Mouse (Mus musculus) kidney, postnatal 0 days (tissue): ENCODE measurements around the gene Prkca. TPM values are rescaled to one million over a fixed set of nuclear protein-coding genes. Genes with fewer than 3 reads are reported as not detected.

Source experiments
- ATAC-seq: fragments of 200-750 bp; cut with Nextera tagmentation; replicated peaks from 2 replicates; pipeline ENCODE4 v1.8.0; 2017; ENCODE audit warnings: low read depth, moderate number of reproducible peaks, moderate TSS enrichment, moderate library complexity; ENCODE audit not compliant: low FRiP score
- DNase-seq: peaks from one replicate; pipeline ENCODE4 v3.0.0-alpha.2; 2016; ENCODE audit warnings: low spot score
- H3K27ac ChIP-seq: fragments of 300-500 bp; sonication (generic); 2 replicates; pipeline ENCODE4 v1.5.1; 2014; ENCODE audit warnings: mild to moderate bottlenecking
- H3K27me3 ChIP-seq: fragments of 300-500 bp; sonication (generic); 2 replicates; pipeline ENCODE4 v1.6.1; 2014; ENCODE audit warnings: low read length, mixed read lengths; ENCODE audit not compliant: insufficient read depth
- H3K36me3 ChIP-seq: fragments of 300-500 bp; sonication (generic); 2 replicates; pipeline ENCODE4 v1.6.1; 2014; ENCODE audit warnings: low read length, mixed read lengths; ENCODE audit not compliant: insufficient read depth
- H3K4me1 ChIP-seq: fragments of 300-500 bp; sonication (generic); replicated peaks from 2 replicates; pipeline ENCODE4 v1.6.1; 2014; ENCODE audit warnings: antibody characterized with exemption, low read length, mixed read lengths; ENCODE audit not compliant: insufficient read depth
- H3K4me2 ChIP-seq: fragments of 300-500 bp; sonication (generic); 2 replicates; pipeline ENCODE4 v1.6.1; 2014; ENCODE audit warnings: mild to moderate bottlenecking, low read length, moderate library complexity, mixed read lengths
- H3K4me3 ChIP-seq: fragments of 300-500 bp; sonication (generic); replicated peaks from 2 replicates; pipeline ENCODE4 v1.5.1; 2014; ENCODE audit warnings: low read depth, low read length
- H3K9ac ChIP-seq: fragments of 300-500 bp; sonication (generic); 2 replicates; pipeline ENCODE4 v1.6.1; 2014; ENCODE audit warnings: low read depth, low read length
- H3K9me3 ChIP-seq: fragments of 300-500 bp; sonication (generic); replicated peaks from 2 replicates; pipeline ENCODE4 v1.6.1; 2016; ENCODE audit warnings: low read length, inconsistent platforms, mixed read lengths
- CTCF ChIP-seq: IDR thresholded peaks from 2 replicates; pipeline ENCODE4 v1.5.1; 2016; ENCODE audit warnings: antibody characterized with exemption, low read depth, mild to moderate bottlenecking, moderate library complexity
- whole genome bisulfite sequencing: fragments of 180-500 bp; shearing (Covaris S2); extraction: QIAGEN DNeasy Blood & Tissue Kit; methylation state at CpG from one replicate; pipeline ENCODE4 v1.1.7; 2014; 5-methylcytosine and 5-hydroxymethylcytosine counted together
- polyA plus RNA-seq: library from polyadenylated mRNA; unstranded; fragments of >200 nt; fragmentation: Nextera tagmentation; extraction: Ambion mirVana; gene quantifications from 2 replicates; pipeline ENCODE4 v1.2.1, GENCODE M21; 2015

The Prkca gene
- polyA plus RNA-seq, 1 experiment from 2014 or later: 9.3 TPM

DNA sequence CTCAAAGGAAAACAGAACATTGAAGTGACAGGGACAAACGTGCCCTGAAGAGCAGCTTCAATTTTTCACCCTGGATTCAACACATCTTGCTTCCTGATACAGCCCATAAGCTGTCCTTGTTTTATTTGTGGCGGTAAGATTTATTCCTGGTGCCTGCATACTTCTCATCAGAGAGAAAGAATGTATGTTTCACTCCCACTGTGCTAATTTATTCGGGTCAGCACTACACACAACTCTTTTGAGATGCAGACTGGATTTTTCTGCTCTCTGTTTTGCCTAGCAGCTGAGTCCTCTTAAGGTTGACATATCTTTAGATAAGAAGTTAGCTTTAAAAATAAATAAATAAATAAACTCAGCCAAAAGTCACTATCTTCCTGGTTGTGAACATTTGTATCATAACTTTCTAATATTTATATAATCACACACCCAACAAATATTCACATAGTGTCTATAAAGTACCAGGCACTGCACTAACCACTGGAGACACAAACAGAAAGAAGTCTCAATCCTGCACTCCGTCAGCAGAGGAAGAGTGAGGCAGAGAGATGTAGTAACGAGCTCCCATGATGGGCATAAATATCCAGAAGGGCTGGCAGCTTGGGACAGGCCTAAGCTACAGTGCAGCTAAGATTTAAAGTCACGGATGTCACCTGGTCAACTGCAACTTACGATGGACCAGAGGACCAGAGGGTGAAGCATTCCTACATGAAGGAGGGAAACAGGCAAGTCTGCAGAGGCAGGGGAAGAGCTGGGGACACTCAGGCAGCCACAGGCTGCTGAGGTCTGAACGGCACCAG, 9.9 kb downstream of the Prkca start:
- H3K4me2 ChIP-seq: peak overlapping the region; percentile 21; the same call in 1 of the 2 replicates

GRCm38 (mm10) chr11:108333006-108333405, 10.7 kb downstream of the Prkca start:
- H3K4me2 ChIP-seq: no peak overlapping the region
- no peak overlapping the region for H3K4me3 ChIP-seq
- H3K27ac ChIP-seq: no peak overlapping the region
- no peaks in the 10 kb centered on the region for H3K27me3 ChIP-seq
- H3K4me1 ChIP-seq: 0 out of 2 replicates have a peak, but pooled peaks cover 9% of the 10 kb centered on the region
- no peaks in the 10 kb centered on the region for H3K9me3 ChIP-seq
- ATAC-seq (no peak), DNase-seq (no peak)
- H3K9ac ChIP-seq: no peak overlapping the region
- TF ChIP-seq CTCF: no peak
- H3K36me3 ChIP-seq: no peaks in the 10 kb centered on the region
- 31% methylated on average over 5 of the region's 5 CpGs for WGBS

More for the DNA sequence above, 9.9 kb downstream of the Prkca start:
- Histone ChIP-seq H3K9ac (no peak overlapping the region), H3K36me3 (no peaks in the 10 kb centered on the region), H3K4me1 (0 out of 2 replicates have a peak, but pooled peaks cover 9% of the 10 kb centered on the region), H3K27me3 (no peaks in the 10 kb centered on the region), H3K4me3 (no peak overlapping the region), H3K27ac (peak overlapping the region; percentile 47; the same call in 1 of the 2 replicates), H3K9me3 (no peaks in the 10 kb centered on the region)
- TF ChIP-seq CTCF: no peak
- ATAC-seq (no peak), DNase-seq (peak; percentile 87)
- WGBS: 28% methylated on average over 8 of the region's 8 CpGs

DNA sequence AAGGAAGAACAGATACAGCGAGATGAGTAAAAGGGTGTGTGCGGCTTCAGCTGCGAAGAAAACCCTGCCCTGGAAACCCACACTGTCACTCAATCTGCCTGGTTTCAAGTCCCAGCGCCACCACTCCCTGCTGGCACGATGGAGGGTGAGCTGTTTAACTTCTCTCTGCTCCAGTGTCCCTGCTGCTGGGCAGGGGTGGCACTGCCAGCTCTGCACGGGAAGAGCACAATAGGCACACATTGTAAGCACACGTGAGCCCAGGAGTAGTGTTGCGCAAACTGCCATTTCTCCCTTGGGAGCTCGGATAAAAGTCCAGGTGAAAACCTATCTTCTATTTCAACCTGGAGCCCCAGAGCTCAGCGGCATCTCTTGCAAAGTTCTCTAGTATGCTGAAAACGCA, 12.9 kb downstream of the Prkca start:
- H3K4me3 ChIP-seq: no peak overlapping the region
- ATAC-seq (no peak), DNase-seq (no peak)
- H3K36me3 ChIP-seq: no peaks in the 10 kb centered on the region
- H3K9me3 ChIP-seq: no peaks in the 10 kb centered on the region
- no peaks in the 10 kb centered on the region for H3K27me3 ChIP-seq
- no peak overlapping the region for H3K4me2 ChIP-seq
- WGBS: 81% methylated on average over 11 of the region's 11 CpGs
- no peak for TF ChIP-seq CTCF
- H3K4me1 ChIP-seq: 0 out of 2 replicates have a peak, but pooled peaks cover 5% of the 10 kb centered on the region
- no peak overlapping the region for H3K27ac ChIP-seq
- H3K9ac ChIP-seq: no peak overlapping the region

DNA sequence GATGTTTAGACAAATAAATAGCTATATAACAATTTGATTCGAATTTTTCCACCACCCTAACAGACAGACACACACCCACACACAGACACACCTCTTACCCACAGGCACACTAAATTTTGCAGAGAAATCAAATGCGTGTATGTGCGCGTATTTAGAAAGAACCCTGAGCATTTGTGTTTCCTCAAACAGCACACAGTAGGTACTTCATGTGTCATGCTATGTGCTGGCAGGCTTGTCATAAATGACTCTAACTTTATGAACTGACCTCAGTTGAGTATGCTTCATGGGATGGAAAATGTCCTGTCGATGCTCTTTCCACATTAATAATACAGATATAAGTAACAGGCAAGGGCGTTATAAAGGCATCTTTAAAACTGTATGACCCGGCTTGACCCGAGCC, 17.8 kb downstream of the Prkca start:
- no peak for TF ChIP-seq CTCF
- 70% methylated on average over 8 of the region's 8 CpGs for WGBS
- Histone ChIP-seq H3K4me1 (no peaks in the 10 kb centered on the region), H3K27me3 (no peaks in the 10 kb centered on the region), H3K27ac (no peak overlapping the region), H3K9ac (no peak overlapping the region), H3K4me2 (no peak overlapping the region), H3K4me3 (no peak overlapping the region), H3K36me3 (no peaks in the 10 kb centered on the region), H3K9me3 (no peaks in the 10 kb centered on the region)
- DNase-seq (no peak), ATAC-seq (no peak)

- no peak for ATAC-seq
- no peak overlapping the region for H3K27ac ChIP-seq
- H3K27me3 ChIP-seq: no peaks in the 10 kb centered on the region
- no peaks in the 10 kb centered on the region for H3K4me1 ChIP-seq
- 83% methylated on average over 2 of the region's 2 CpGs for WGBS
- H3K36me3 ChIP-seq: no peaks in the 10 kb centered on the region
- no peaks in the 10 kb centered on the region for H3K9me3 ChIP-seq
- no peak for TF ChIP-seq CTCF
- H3K4me2 ChIP-seq: no peak overlapping the region
- no peak overlapping the region for H3K4me3 ChIP-seq
- no peak for DNase-seq
- no peak overlapping the region for H3K9ac ChIP-seq
Measured at GRCm38 (mm10) chr11:108322156-108322555, 21.6 kb downstream of the Prkca start.

DNA sequence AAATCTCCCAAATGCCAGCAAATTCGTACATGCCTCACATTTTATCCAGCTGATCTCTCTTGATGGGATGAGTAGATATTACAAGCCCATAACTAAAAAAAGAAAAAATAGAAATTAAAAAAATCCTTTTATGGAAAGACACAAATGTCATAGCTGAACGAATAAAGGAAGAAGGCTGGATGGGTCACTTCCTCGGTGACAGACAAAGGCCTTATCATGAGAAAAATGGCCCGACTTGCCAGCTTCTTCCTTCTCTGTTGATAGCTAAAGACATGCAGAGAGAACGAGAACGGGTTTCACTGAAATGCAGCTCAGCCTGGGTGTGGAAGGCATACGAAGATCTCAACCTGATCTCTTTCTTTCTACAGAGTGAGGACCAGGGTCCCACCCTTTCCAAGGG, 23.2 kb downstream of the Prkca start:
- Histone ChIP-seq H3K9ac (no peak overlapping the region), H3K27ac (no peak overlapping the region), H3K4me2 (no peak overlapping the region), H3K36me3 (no peaks in the 10 kb centered on the region), H3K27me3 (no peaks in the 10 kb centered on the region), H3K4me3 (no peak overlapping the region), H3K9me3 (no peaks in the 10 kb centered on the region), H3K4me1 (no peaks in the 10 kb centered on the region)
- DNase-seq: no peak
- ATAC-seq: no peak
- no peak for TF ChIP-seq CTCF
- 87% methylated on average over 7 of the region's 7 CpGs for WGBS
